Mouse (Mus musculus) ES-E14 (cell line): ENCODE measurements around the gene Acp6. TPM values are rescaled to one million over a fixed set of nuclear protein-coding genes. Genes with fewer than 3 reads are reported as not detected.
"Not testable (repeated sequence)": the region's sequence is repeated elsewhere in the genome, so short reads cannot be mapped to it uniquely, and the experiment has no call there.

ENCODE experiments used
- DNase-seq: peaks from one replicate; pipeline ENCODE4 v3.0.0-alpha.2; 2013; ENCODE audit warnings: low read depth, low spot score
- H3K27ac ChIP-seq: 2 replicates; pipeline ENCODE4 v1.5.1; 2012; ENCODE audit warnings: low read depth, mild to moderate bottlenecking, low read length, moderate library complexity, mixed read lengths; ENCODE audit not compliant: poor library complexity, insufficient read depth, severe bottlenecking
- H3K36me3 ChIP-seq: 2 replicates; pipeline ENCODE4 v1.6.1; 2012; ENCODE audit warnings: mild to moderate bottlenecking, low read length, moderate library complexity, mixed read lengths; ENCODE audit not compliant: control insufficient read depth, poor library complexity, insufficient read depth, severe bottlenecking
- H3K4me1 ChIP-seq, 2 experiments: fragments of 150-350 bp in 1 of 2; sonication (generic) in 1 of 2; 2 replicates each; pipeline ENCODE4 v1.6.1; 2012; ENCODE audit warnings: low read length in 2 of 2, mild to moderate bottlenecking in 1 of 2, mixed read lengths in 1 of 2; ENCODE audit not compliant: control insufficient read depth in 2 of 2, insufficient read depth in 2 of 2, poor library complexity in 1 of 2
- H3K4me3 ChIP-seq, 2 experiments: fragments of 150-350 bp in 1 of 2; sonication (generic) in 1 of 2; 2 replicates each; pipeline ENCODE4 v1.5.1; 2012; ENCODE audit warnings: low read length in 2 of 2, low read depth in 1 of 2, mild to moderate bottlenecking in 1 of 2, mixed read lengths in 1 of 2; ENCODE audit not compliant: insufficient read depth in 1 of 2, poor library complexity in 1 of 2, severe bottlenecking in 1 of 2
- H3K9ac ChIP-seq: 2 replicates; pipeline ENCODE4 v1.6.1; 2012; ENCODE audit warnings: low read depth, mild to moderate bottlenecking, low read length, mixed read lengths; ENCODE audit not compliant: poor library complexity, insufficient read depth, severe bottlenecking
- H3K9me3 ChIP-seq: fragments of 150-350 bp; sonication (generic); 2 replicates; pipeline ENCODE4 v1.6.1; 2012; ENCODE audit warnings: low read depth, mild to moderate bottlenecking, low read length; ENCODE audit not compliant: control insufficient read depth, insufficient read depth
- CHD2 ChIP-seq: IDR thresholded peaks from 2 replicates; pipeline ENCODE4 v1.6.1; 2014; ENCODE audit warnings: mild to moderate bottlenecking, low read depth, low read length, inconsistent platforms
- HCFC1 ChIP-seq: IDR thresholded peaks from 2 replicates; pipeline ENCODE4 v1.6.1; 2012; ENCODE audit warnings: low read length, inconsistent platforms, borderline replicate concordance; ENCODE audit not compliant: insufficient read depth
- MAFK ChIP-seq: IDR thresholded peaks from 2 replicates; pipeline ENCODE4 v1.6.1; 2014; ENCODE audit warnings: mild to moderate bottlenecking, low read depth, low read length, inconsistent platforms; ENCODE audit not compliant: insufficient read depth
- ZC3H11A ChIP-seq: IDR thresholded peaks from 2 replicates; pipeline ENCODE4 v1.6.1; 2012; ENCODE audit warnings: low read depth, mild to moderate bottlenecking, inconsistent platforms, low read length, borderline replicate concordance
- ZNF384 ChIP-seq: IDR thresholded peaks from 2 replicates; pipeline ENCODE4 v1.6.1; 2012; ENCODE audit warnings: low read depth, low read length, inconsistent platforms
- in situ Hi-C, 2 experiments: fragments of 600-800 bp; cut with MboI; formaldehyde crosslinking; loops; one replicate each; pipeline ENCODE4 v1.15.1; 2025; ENCODE audit warnings: low sequenced_read_pairs in 2 of 2, inconsistent platforms in 1 of 2; ENCODE audit not compliant: unreplicated experiment in 2 of 2
- total RNA-seq: library from RNA; depleted of rRNA; stranded (reverse); fragments of 300-350 nt; gene quantifications from 2 replicates; pipeline ENCODE4 v1.2.3, GENCODE M21; 2012; rRNA removed

The Acp6 gene
- 152 and 242 TPM in 2 replicates for total RNA-seq

- H3K9ac ChIP-seq, result peak within 1 kb of the TSS; percentile 86
- H3K36me3 ChIP-seq, result peaks cover 5% of the 10 kb centered on the region
- peak within 1 kb of the TSS; percentile 97 for H3K27ac ChIP-seq
- peaks cover 4% of the 10 kb centered on the region in 2 experiments for H3K4me1 ChIP-seq
- in situ Hi-C loops, result no loop called here
- no peaks in the 10 kb centered on the region for H3K9me3 ChIP-seq
- H3K4me3 ChIP-seq, result peak within 1 kb of the TSS; percentile 84 to 95
- DNase-seq, result peak; percentile 86
- TF ChIP-seq ZNF384 (no peak), HCFC1 (peak; percentile 92)
These were observed at the start of gene Acp6 for GRCm38 (mm10) chr3:97158611-97159508. Gene Acp6, plus strand, starts transcription at chr3:97158777.

- no peak overlapping the region for H3K9ac ChIP-seq
- in situ Hi-C loops, result no loop called here
- H3K36me3 ChIP-seq, result no peaks in the 10 kb centered on the region
- no peak for TF ChIP-seq ZNF384
- no peak for TF ChIP-seq CHD2
- no peak for TF ChIP-seq MAFK
- TF ChIP-seq HCFC1, result no peak
- TF ChIP-seq ZC3H11A, result no peak
- H3K4me1 ChIP-seq, result no peaks in the 10 kb centered on the region
- no peak overlapping the region for H3K4me3 ChIP-seq
- no peak for DNase-seq
- H3K27ac ChIP-seq, result no peak overlapping the region
- H3K9me3 ChIP-seq, result no peaks in the 10 kb centered on the region
These were observed 41.1 kb upstream of the Acp6 start for GRCm38 (mm10) chr3:97117511-97117910.

GRCm38 (mm10) chr3:97118313-97118712 lies 40.3 kb upstream of the Acp6 start:
- peak; percentile 59 for DNase-seq
- TF ChIP-seq MAFK (no peak), ZC3H11A (no peak), CHD2 (no peak), HCFC1 (no peak), ZNF384 (no peak)

GRCm38 (mm10) chr3:97124193-97124592 lies 34.4 kb upstream of the Acp6 start:
- H3K27ac ChIP-seq, result no peak overlapping the region; the same call in 1 of the 2 replicates
- DNase-seq, result peak; percentile 45
- TF ChIP-seq ZNF384 (no peak), CHD2 (no peak), HCFC1 (no peak)
- in situ Hi-C loops, result no loop called here
- H3K4me1 ChIP-seq, result peaks cover 4 to 5% of the 10 kb centered on the region in 2 experiments
- H3K4me3 ChIP-seq, result no peak overlapping the region
- no peaks in the 10 kb centered on the region for H3K9me3 ChIP-seq
- H3K9ac ChIP-seq, result no peak overlapping the region
- no peaks in the 10 kb centered on the region for H3K36me3 ChIP-seq

More at GRCm38 (mm10) chr3:97118313-97118712, 40.3 kb upstream of the Acp6 start:
- peaks cover 0 to 3% of the 10 kb centered on the region in 2 experiments; a peak in 1 of 4 replicates for H3K4me1 ChIP-seq
- no peak overlapping the region for H3K9ac ChIP-seq
- no peaks in the 10 kb centered on the region for H3K9me3 ChIP-seq
- H3K36me3 ChIP-seq, result no peaks in the 10 kb centered on the region
- in situ Hi-C loops, result no loop called here
- H3K27ac ChIP-seq, result no peak overlapping the region
- 0 out of 4 replicates have a peak overlapping the region, but pooled peaks of 1 of the 2 experiments have one; percentile 8 for H3K4me3 ChIP-seq

- Histone ChIP-seq H3K4me1 (peaks cover 2 to 3% of the 10 kb centered on the region in 2 experiments), H3K36me3 (no peaks in the 10 kb centered on the region; the same call in 1 of the 2 replicates), H3K27ac (no peak overlapping the region; the same call in 1 of the 2 replicates), H3K4me3 (no peak overlapping the region), H3K9ac (no peak overlapping the region), H3K9me3 (no peaks in the 10 kb centered on the region)
- peak; percentile 27 for DNase-seq
- no peak for TF ChIP-seq MAFK
- TF ChIP-seq CHD2, result 0 out of 2 replicates have a peak, but pooled peaks have one; percentile 11
- in situ Hi-C loops, result no loop called here
These were observed 29.2 kb upstream of the Acp6 start for GRCm38 (mm10) chr3:97129410-97129809.

DNA sequence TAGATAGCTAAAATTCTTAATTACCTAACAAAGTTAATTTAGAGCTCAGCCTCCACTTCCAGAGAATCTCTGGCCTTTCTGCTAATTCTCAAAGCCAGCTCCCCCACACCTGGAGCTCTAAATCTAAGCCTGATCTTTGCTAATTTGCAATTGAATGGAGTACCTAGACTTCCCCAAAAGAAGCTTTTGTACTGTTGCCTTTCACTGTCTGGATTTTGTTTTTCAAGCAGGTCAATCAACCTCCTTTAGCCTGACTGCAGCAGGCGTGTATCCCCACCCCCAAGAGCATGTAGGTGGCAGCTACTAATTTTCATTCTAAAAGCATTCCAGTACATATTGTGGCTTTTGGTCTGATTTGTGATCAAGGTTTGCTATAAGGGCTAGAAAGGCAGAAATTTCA lies 20.9 kb upstream of the Acp6 start:
- H3K4me1 ChIP-seq, H3K9me3 ChIP-seq, in situ Hi-C loops, DNase-seq, H3K27ac ChIP-seq, H3K36me3 ChIP-seq, H3K9ac ChIP-seq, H3K4me3 ChIP-seq: not testable (repeated sequence)
